Comparison of ENCODE assay signal across 8 mouse cellular contexts in the genomic region with DNA sequence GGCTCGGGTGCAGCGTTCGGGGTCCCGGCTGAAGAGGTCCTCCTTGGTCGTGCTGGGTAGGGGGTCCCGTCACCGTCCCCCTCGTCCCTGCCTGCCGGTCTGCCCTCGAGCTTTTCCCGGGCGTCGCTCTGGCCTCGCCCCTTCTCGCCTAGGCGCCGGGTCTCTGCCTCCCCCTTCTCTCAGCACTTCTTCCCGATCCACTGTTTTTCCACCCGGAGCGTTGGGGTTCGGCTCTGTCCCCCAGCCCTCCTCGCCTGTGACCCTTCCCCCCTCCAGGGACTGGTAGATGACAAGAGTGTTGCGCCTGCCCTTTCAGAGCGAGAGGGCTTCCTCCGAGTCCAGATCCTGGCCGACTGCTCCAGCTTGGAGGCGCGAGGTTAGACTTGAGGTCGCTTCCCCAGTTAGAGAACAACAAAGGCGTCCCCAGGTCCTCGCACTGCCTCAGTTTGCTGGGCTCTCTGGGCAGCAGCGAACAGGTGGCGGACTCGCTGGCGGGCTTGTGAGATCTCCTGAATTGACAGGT. TPM values are rescaled to one million over a fixed set of nuclear protein-coding genes. Genes with fewer than 3 reads are reported as not detected.
DNase-seq lines count a peak whose midpoint lies in the region; ATAC-seq and TF ChIP-seq lines count a peak whose summit lies in the region.

No protein-coding gene starts in this region.

- H3K9me3 ChIP-seq in kidney, embryonic 14.5 days (ENCODE audit: control insufficient read depth, low read length) = no peaks in the 10 kb centered on the region
- H3K9me3 ChIP-seq in ES-Bruce4 (replicated peaks; ENCODE audit: control insufficient read depth, insufficient read depth, low read length, poor library complexity, severe bottlenecking) = no peaks in the 10 kb centered on the region
- no peaks in the 10 kb centered on the region for H3K9me3 ChIP-seq in hindbrain, embryonic 12.5 days (replicated peaks)
- no peaks in the 10 kb centered on the region for H3K9me3 ChIP-seq in lung, embryonic 15.5 days
- H3K9me3 ChIP-seq in stomach, embryonic 14.5 days (ENCODE audit: control insufficient read depth, low read depth, low read length) = no peaks in the 10 kb centered on the region

- TF ChIP-seq POLR2A in ES-Bruce4 (IDR thresholded peaks at IDR 0.05; ENCODE audit: insufficient read depth, low read length) = no peak

- H3K4me1 ChIP-seq in kidney, embryonic 14.5 days (ENCODE audit: control insufficient read depth, insufficient read depth, low read length) = peaks cover 13% of the 10 kb centered on the region; the same call in 1 of the 2 replicates
- H3K4me1 ChIP-seq in ES-Bruce4 (ENCODE audit: control insufficient read depth, insufficient read depth, low read length) = peaks cover 4% of the 10 kb centered on the region
- H3K4me1 ChIP-seq in hindbrain, embryonic 12.5 days = peaks cover 7% of the 10 kb centered on the region
- peaks cover 12% of the 10 kb centered on the region for H3K4me1 ChIP-seq in lung, embryonic 15.5 days
- peaks cover 6% of the 10 kb centered on the region; the same call in 1 of the 2 replicates for H3K4me1 ChIP-seq in stomach, embryonic 14.5 days (ENCODE audit: control insufficient read depth, insufficient read depth, low read length)

- peak overlapping the region; percentile 95 for H3K4me3 ChIP-seq in kidney, embryonic 14.5 days (ENCODE audit: low read length)
- H3K4me3 ChIP-seq in ES-Bruce4 (ENCODE audit: low read depth, low read length) = peak overlapping the region; percentile 84
- H3K4me3 ChIP-seq in hindbrain, embryonic 12.5 days = peak overlapping the region; percentile 95
- peak overlapping the region; percentile 89 for H3K4me3 ChIP-seq in lung, embryonic 15.5 days
- H3K4me3 ChIP-seq in stomach, embryonic 14.5 days (ENCODE audit: low read depth, low read length) = peak overlapping the region; percentile 87

- peak overlapping the region; percentile 92 for H3K4me2 ChIP-seq in kidney, embryonic 14.5 days (replicated peaks; ENCODE audit: low read depth, low read length)
- H3K4me2 ChIP-seq in hindbrain, embryonic 12.5 days (replicated peaks) = peak overlapping the region; percentile 78
- peak overlapping the region; percentile 84 for H3K4me2 ChIP-seq in lung, embryonic 15.5 days
- peak overlapping the region; percentile 64 for H3K4me2 ChIP-seq in stomach, embryonic 14.5 days (replicated peaks; ENCODE audit: low read depth, low read length)

- DNase-seq in kidney, adult 9 months = no peak
- DNase-seq in embryo, embryonic 10.5 days (ENCODE audit: low spot score) = peak; percentile 40
- DNase-seq in cerebellum, adult 8-10 months = no peak

- under 1% methylated on average over 35 of the region's 35 CpGs for WGBS in kidney, embryonic 14.5 days
- under 1% methylated on average over 35 of the region's 35 CpGs for WGBS in hindbrain, embryonic 12.5 days
- WGBS in lung, embryonic 15.5 days = under 1% methylated on average over 32 of the region's 35 CpGs
- WGBS in stomach, embryonic 14.5 days = under 1% methylated on average over 35 of the region's 35 CpGs

- peak overlapping the region; percentile 73 for H3K27ac ChIP-seq in kidney, embryonic 14.5 days (ENCODE audit: low read depth, low read length)
- H3K27ac ChIP-seq in ES-Bruce4 (ENCODE audit: insufficient read depth, low read length) = peak overlapping the region; percentile 20; the same call in 1 of the 2 replicates
- peak overlapping the region; percentile 84 for H3K27ac ChIP-seq in hindbrain, embryonic 12.5 days
- H3K27ac ChIP-seq in lung, embryonic 15.5 days = peak overlapping the region; percentile 74
- H3K27ac ChIP-seq in stomach, embryonic 14.5 days (ENCODE audit: low read length) = peak overlapping the region; percentile 56; the same call in 1 of the 2 replicates

- TF ChIP-seq EP300 in ES-Bruce4 (IDR thresholded peaks at IDR 0.05; ENCODE audit: insufficient read depth, low read depth, low read length) = no peak

- ATAC-seq in kidney, embryonic 14.5 days (ENCODE audit: low FRiP score, low TSS enrichment) = peak; percentile 75
- ATAC-seq in hindbrain, embryonic 12.5 days (ENCODE audit: low FRiP score) = peak; percentile 61; the same call in 1 of the 2 replicates
- peak; percentile 46 for ATAC-seq in lung, embryonic 15.5 days (ENCODE audit: borderline replicate concordance, extremely low read depth, low FRiP score, low TSS enrichment)
- ATAC-seq in stomach, embryonic 14.5 days (ENCODE audit: insufficient number of reproducible peaks, insufficient read depth, low FRiP score, low read depth) = peak; percentile 26; the same call in 1 of the 2 replicates

- H3K9ac ChIP-seq in kidney, embryonic 14.5 days (ENCODE audit: low read depth, low read length) = peak overlapping the region; percentile 89
- H3K9ac ChIP-seq in ES-Bruce4 (ENCODE audit: low read depth, poor library complexity, severe bottlenecking) = peak overlapping the region; percentile 86
- H3K9ac ChIP-seq in hindbrain, embryonic 12.5 days = peak overlapping the region; percentile 94
- peak overlapping the region; percentile 83 for H3K9ac ChIP-seq in lung, embryonic 15.5 days
- H3K9ac ChIP-seq in stomach, embryonic 14.5 days (replicated peaks; ENCODE audit: low read depth, low read length) = peak overlapping the region; percentile 67

- TF ChIP-seq CTCF in ES-Bruce4 (IDR thresholded peaks at IDR 0.05; ENCODE audit: low read depth, low read length) = no peak

- H3K27me3 ChIP-seq in kidney, embryonic 14.5 days (ENCODE audit: control insufficient read depth, insufficient read depth, low read length) = no peaks in the 10 kb centered on the region
- H3K27me3 ChIP-seq in ES-Bruce4 (ENCODE audit: control insufficient read depth, insufficient read depth, low read length, poor library complexity, severe bottlenecking) = no peaks in the 10 kb centered on the region
- H3K27me3 ChIP-seq in hindbrain, embryonic 12.5 days = no peaks in the 10 kb centered on the region
- no peaks in the 10 kb centered on the region for H3K27me3 ChIP-seq in lung, embryonic 15.5 days
- H3K27me3 ChIP-seq in stomach, embryonic 14.5 days (ENCODE audit: control insufficient read depth, insufficient read depth, low read length) = no peaks in the 10 kb centered on the region

- peaks cover 11% of the 10 kb centered on the region; the same call in 1 of the 2 replicates for H3K36me3 ChIP-seq in kidney, embryonic 14.5 days (ENCODE audit: control insufficient read depth, insufficient read depth, low read length)
- H3K36me3 ChIP-seq in ES-Bruce4 (ENCODE audit: control insufficient read depth, insufficient read depth, low read length, poor library complexity, severe bottlenecking) = peaks cover 10% of the 10 kb centered on the region
- peaks cover 6% of the 10 kb centered on the region; the same call in 1 of the 2 replicates for H3K36me3 ChIP-seq in hindbrain, embryonic 12.5 days
- peaks cover 12% of the 10 kb centered on the region for H3K36me3 ChIP-seq in lung, embryonic 15.5 days
- H3K36me3 ChIP-seq in stomach, embryonic 14.5 days (ENCODE audit: control insufficient read depth, insufficient read depth, low read length) = no peaks in the 10 kb centered on the region; the same call in none of the 2 replicates

RNA-seq across cellular contexts. Expression of a gene that starts 0.5 kb away (rescaled TPM):
- polyA plus RNA-seq in kidney, embryonic 14.5 days (2014; fragmentation: Nextera tagmentation; extraction: Ambion mirVana) = 24.8 and 35.0 TPM in 2 replicates
- 77.8 and 78.7 TPM in 2 replicates for polyA plus RNA-seq in ES-Bruce4 (2011; ENCODE audit: insufficient read depth, insufficient read length, low read depth, missing spikeins)
- 25.1 and 29.0 TPM in 2 replicates for polyA plus RNA-seq in hindbrain, embryonic 12.5 days (2016; fragmentation: Nextera tagmentation; extraction: Ambion mirVana)
- polyA plus RNA-seq in lung, embryonic 15.5 days (2015; fragmentation: Nextera tagmentation; extraction: Ambion mirVana) = 30.6 and 31.5 TPM in 2 replicates
- 30.4 and 32.3 TPM in 2 replicates for polyA plus RNA-seq in stomach, embryonic 14.5 days (2014; fragmentation: Nextera tagmentation; extraction: Ambion mirVana)

Comparison
In these comparisons a context has a peak if more than half of its experiments do, and no peak if none do; other contexts are left out.
1. H3K27ac ChIP-seq: peak in every context shown above with its lines; median percentile 84 in hindbrain, embryonic 12.5 days; 74 in lung, embryonic 15.5 days; 73 in kidney, embryonic 14.5 days; 56 in stomach, embryonic 14.5 days; 20 in ES-Bruce4.